Mouse (Mus musculus) heart, embryonic 11.5 days (tissue): ENCODE results near the gene Ccn6. TPM values are rescaled to one million over a fixed set of nuclear protein-coding genes. Genes with fewer than 3 reads are reported as not detected.

Source experiments
- ATAC-seq: fragments of 200-750 bp; cut with Nextera tagmentation; replicated peaks from 2 replicates; pipeline ENCODE4 v1.8.0; 2017; ENCODE audit warnings: moderate library complexity; ENCODE audit not compliant: insufficient number of reproducible peaks, low FRiP score, low TSS enrichment
- H3K27ac ChIP-seq: fragments of 300-500 bp; sonication (generic); 2 replicates; pipeline ENCODE4 v1.5.1; 2014; ENCODE audit warnings: mild to moderate bottlenecking, low read depth, low read length
- H3K27me3 ChIP-seq: fragments of 300-500 bp; sonication (generic); 2 replicates; pipeline ENCODE4 v1.6.1; 2014; ENCODE audit warnings: mild to moderate bottlenecking, low read length, mixed read lengths; ENCODE audit not compliant: control insufficient read depth, insufficient read depth
- H3K36me3 ChIP-seq: fragments of 300-500 bp; sonication (generic); 2 replicates; pipeline ENCODE4 v1.6.1; 2014; ENCODE audit warnings: mild to moderate bottlenecking, low read length, moderate library complexity, mixed read lengths; ENCODE audit not compliant: control insufficient read depth, insufficient read depth
- H3K4me1 ChIP-seq: fragments of 300-500 bp; sonication (generic); 2 replicates; pipeline ENCODE4 v1.6.1; 2014; ENCODE audit warnings: low read length; ENCODE audit not compliant: control insufficient read depth, insufficient read depth
- H3K4me2 ChIP-seq: fragments of 300-500 bp; sonication (generic); 2 replicates; pipeline ENCODE4 v1.6.1; 2014; ENCODE audit warnings: mild to moderate bottlenecking, moderate library complexity
- H3K4me3 ChIP-seq: fragments of 300-500 bp; sonication (generic); 2 replicates; pipeline ENCODE4 v1.5.1; 2014; ENCODE audit warnings: low read depth, low read length
- H3K9ac ChIP-seq: fragments of 300-500 bp; sonication (generic); 2 replicates; pipeline ENCODE4 v1.6.1; 2014; ENCODE audit warnings: mild to moderate bottlenecking, low read depth, low read length, moderate library complexity
- H3K9me3 ChIP-seq: fragments of 300-500 bp; sonication (generic); replicated peaks from 2 replicates; pipeline ENCODE4 v1.6.1; 2016; ENCODE audit warnings: low read length; ENCODE audit not compliant: control insufficient read depth
- WGBS: fragments of 180-500 bp; shearing (Covaris S2); extraction: QIAGEN DNeasy Blood & Tissue Kit; methylation state at CpG from one replicate; pipeline ENCODE4 v1.1.7; 2014; ENCODE audit not compliant: insufficient replicate concordance; 5-methylcytosine and 5-hydroxymethylcytosine counted together
- polyA plus RNA-seq: library from polyadenylated mRNA; unstranded; fragments of >200 nt; fragmentation: Nextera tagmentation; extraction: Ambion mirVana; gene quantifications from 2 replicates; pipeline ENCODE4 v1.2.1, GENCODE M21; 2014

The Ccn6 gene
- polyA plus RNA-seq, 1 experiment from 2014 or later: 0.36 TPM

DNA sequence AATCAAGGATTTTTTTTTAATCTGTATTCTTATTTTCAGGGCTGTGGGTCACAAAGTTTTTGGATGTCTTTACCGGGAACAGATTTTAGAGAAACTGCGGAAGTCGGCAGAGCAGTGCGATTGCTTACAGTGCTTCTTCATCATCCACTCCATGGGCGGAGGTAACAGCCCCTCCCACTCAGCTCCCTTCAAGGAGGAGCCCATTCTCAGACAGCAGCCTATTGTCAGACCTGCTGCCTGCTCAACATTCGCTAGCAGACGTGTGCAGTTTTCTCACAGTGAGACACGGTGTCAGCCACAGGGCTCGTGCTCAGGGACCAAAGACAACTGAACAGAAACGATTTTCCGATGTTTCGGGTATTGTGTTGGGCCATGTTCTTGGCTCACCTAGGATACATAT lies 21.4 kb downstream of the Ccn6 start:
- Histone ChIP-seq H3K27ac (no peak overlapping the region), H3K4me1 (no peaks in the 10 kb centered on the region), H3K27me3 (no peaks in the 10 kb centered on the region), H3K4me3 (no peak overlapping the region), H3K9ac (no peak overlapping the region), H3K36me3 (peaks cover 21% of the 10 kb centered on the region), H3K4me2 (no peak overlapping the region), H3K9me3 (no peaks in the 10 kb centered on the region)
- 88% methylated on average over 12 of the region's 12 CpGs for WGBS
- ATAC-seq: no peak

GRCm38 (mm10) chr10:39141401-39141800 lies 22.2 kb downstream of the Ccn6 start:
- Histone ChIP-seq H3K27me3 (no peaks in the 10 kb centered on the region), H3K4me2 (no peak overlapping the region), H3K4me3 (no peak overlapping the region), H3K9me3 (no peaks in the 10 kb centered on the region), H3K27ac (no peak overlapping the region), H3K36me3 (peaks cover 19% of the 10 kb centered on the region), H3K4me1 (no peaks in the 10 kb centered on the region), H3K9ac (no peak overlapping the region)
- ATAC-seq: no peak
- 94% methylated on average over 2 of the region's 2 CpGs for WGBS

DNA sequence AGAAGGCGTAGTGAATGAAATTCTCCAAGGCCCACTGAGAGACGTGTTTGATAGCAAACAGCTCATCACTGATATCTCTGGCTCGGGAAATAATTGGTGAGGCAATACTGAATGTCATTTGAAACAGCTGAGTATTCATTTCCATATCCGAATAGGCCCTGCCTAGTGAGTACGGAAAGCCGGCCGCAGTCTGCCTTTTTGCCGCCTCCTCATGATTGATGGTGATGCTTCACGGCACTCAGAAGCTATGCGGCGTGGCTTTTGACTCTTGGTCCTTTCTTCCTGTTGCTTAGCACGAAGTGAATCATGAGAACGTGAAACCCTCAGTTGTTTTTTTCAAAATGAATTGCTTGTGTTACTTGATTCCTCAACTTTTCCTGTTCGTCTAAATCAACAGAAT lies 22.8 kb downstream of the Ccn6 start:
- ATAC-seq: no peak
- Histone ChIP-seq H3K4me3 (no peak overlapping the region), H3K27me3 (no peaks in the 10 kb centered on the region), H3K9ac (no peak overlapping the region), H3K36me3 (peaks cover 19% of the 10 kb centered on the region), H3K27ac (no peak overlapping the region), H3K4me1 (no peaks in the 10 kb centered on the region), H3K4me2 (no peak overlapping the region), H3K9me3 (no peaks in the 10 kb centered on the region)
- 86% methylated on average over 14 of the region's 14 CpGs for WGBS

DNA sequence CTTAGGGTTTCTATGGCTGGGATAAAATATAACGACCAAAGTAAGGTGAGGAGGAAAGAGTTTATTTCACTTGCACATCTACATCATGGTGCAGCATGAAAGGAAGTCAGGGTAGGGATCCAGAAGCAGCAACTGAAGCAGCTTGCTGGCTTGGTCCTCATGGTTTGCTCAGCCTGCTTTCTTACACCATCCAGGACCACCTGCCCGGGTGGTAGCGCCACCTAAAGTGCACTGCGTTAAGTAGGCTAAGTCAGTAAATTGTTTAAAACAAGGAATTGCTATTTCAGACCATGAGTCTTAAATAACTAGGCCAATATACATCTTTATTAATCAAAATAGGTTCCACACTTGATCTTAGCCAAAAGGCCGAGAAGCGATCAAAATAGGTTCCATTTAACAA lies 24.8 kb downstream of the Ccn6 start:
- no peaks in the 10 kb centered on the region for H3K27me3 ChIP-seq
- H3K9me3 ChIP-seq: no peaks in the 10 kb centered on the region
- peaks cover 16% of the 10 kb centered on the region for H3K36me3 ChIP-seq
- H3K4me1 ChIP-seq: peaks cover 6% of the 10 kb centered on the region; the same call in 1 of the 2 replicates
- H3K4me3 ChIP-seq: no peak overlapping the region
- WGBS: 85% methylated on average over 6 of the region's 6 CpGs
- no peak overlapping the region for H3K4me2 ChIP-seq
- ATAC-seq: no peak
- no peak overlapping the region for H3K27ac ChIP-seq
- no peak overlapping the region for H3K9ac ChIP-seq

DNA sequence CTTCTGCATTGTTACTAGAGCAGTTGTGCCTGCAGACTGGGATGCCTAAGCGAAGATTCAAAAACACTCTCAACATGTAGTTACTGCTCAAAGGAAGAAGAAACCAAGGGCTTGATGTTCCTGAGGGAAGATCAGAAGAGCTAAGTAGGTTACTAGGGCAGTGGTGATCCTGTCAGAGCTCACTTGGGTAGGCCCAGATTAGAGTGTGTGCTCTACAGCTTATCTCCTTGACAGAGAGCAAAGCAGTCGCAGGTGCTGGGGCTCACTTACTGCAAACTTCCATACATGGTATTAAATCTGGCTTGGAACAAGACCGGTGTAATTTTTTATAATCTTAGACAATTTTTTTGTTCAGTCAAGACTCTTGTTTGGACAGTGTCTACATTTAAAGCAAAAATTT lies 25.8 kb downstream of the Ccn6 start:
- H3K4me3 ChIP-seq: no peak overlapping the region
- peaks cover 14% of the 10 kb centered on the region for H3K36me3 ChIP-seq
- H3K4me1 ChIP-seq: peaks cover 6% of the 10 kb centered on the region; the same call in 1 of the 2 replicates
- whole genome bisulfite sequencing: 73% methylated on average over 3 of the region's 3 CpGs
- H3K9ac ChIP-seq: no peak overlapping the region
- H3K27ac ChIP-seq: no peak overlapping the region
- ATAC-seq: no peak
- no peaks in the 10 kb centered on the region for H3K9me3 ChIP-seq
- no peaks in the 10 kb centered on the region for H3K27me3 ChIP-seq
- H3K4me2 ChIP-seq: no peak overlapping the region

GRCm38 (mm10) chr10:39133462-39134310 lies 29.9 kb downstream of the Ccn6 start, which contains the start of the genes Fam229b and Tube1:
Gene Fam229b (minus strand): TSS chr10:39133914.
Gene Tube1 (plus strand): TSS chr10:39133976.
- no peaks in the 10 kb centered on the region for H3K27me3 ChIP-seq
- peaks cover 6% of the 10 kb centered on the region; the same call in 1 of the 2 replicates for H3K4me1 ChIP-seq
- peak within 1 kb of the TSS; percentile 78 for H3K4me3 ChIP-seq
- 0 out of 2 replicates have a peak, but pooled peaks cover 2% of the 10 kb centered on the region for H3K36me3 ChIP-seq
- no peak within 1 kb of the TSS for H3K27ac ChIP-seq
- WGBS: 4% methylated on average over 47 of the region's 47 CpGs
- H3K4me2 ChIP-seq: peak within 1 kb of the TSS; percentile 78
- peak within 1 kb of the TSS; percentile 76 for H3K9ac ChIP-seq
- H3K9me3 ChIP-seq: no peaks in the 10 kb centered on the region
- ATAC-seq: peak; percentile 90

DNA sequence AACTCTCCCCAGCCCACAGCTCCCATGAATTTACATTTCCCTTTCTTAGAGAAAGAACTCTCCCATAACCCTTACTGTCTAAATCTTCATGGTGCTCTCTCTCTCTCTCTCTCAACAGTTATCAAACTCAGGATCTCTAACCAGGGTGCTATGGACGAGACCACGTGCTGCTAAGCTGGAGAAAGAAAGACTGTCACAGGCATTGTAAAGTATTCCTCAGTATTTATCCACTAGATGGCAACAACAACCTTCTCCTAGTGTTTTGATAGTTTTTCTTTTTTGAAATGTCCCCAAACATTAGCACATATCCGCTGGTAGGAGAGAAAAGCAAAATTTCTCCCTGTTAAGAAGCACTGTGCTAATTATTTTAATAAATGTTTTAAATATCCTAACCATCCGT lies 42.2 kb downstream of the Ccn6 start:
- 29% methylated on average over 4 of the region's 4 CpGs for WGBS
- no peaks in the 10 kb centered on the region for H3K4me1 ChIP-seq
- ATAC-seq: no peak
- H3K36me3 ChIP-seq: no peaks in the 10 kb centered on the region
- no peak overlapping the region for H3K4me2 ChIP-seq
- H3K27ac ChIP-seq: no peak overlapping the region
- H3K27me3 ChIP-seq: no peaks in the 10 kb centered on the region
- H3K9ac ChIP-seq: no peak overlapping the region
- H3K9me3 ChIP-seq: no peaks in the 10 kb centered on the region
- no peak overlapping the region for H3K4me3 ChIP-seq

- H3K4me3 ChIP-seq: no peak overlapping the region
- H3K4me2 ChIP-seq: no peak overlapping the region
- H3K27ac ChIP-seq: no peak overlapping the region
- peaks cover 17% of the 10 kb centered on the region for H3K36me3 ChIP-seq
- H3K9me3 ChIP-seq: no peaks in the 10 kb centered on the region
- no peak overlapping the region for H3K9ac ChIP-seq
- no peak for ATAC-seq
- WGBS: 66% methylated on average over 4 of the region's 4 CpGs
- no peaks in the 10 kb centered on the region for H3K4me1 ChIP-seq
- H3K27me3 ChIP-seq: no peaks in the 10 kb centered on the region
These were observed 54.1 kb downstream of the Ccn6 start for GRCm38 (mm10) chr10:39109489-39109874.
